Mouse (Mus musculus) MEL (cell line): ENCODE data around the gene 3110082I17Rik. TPM values are rescaled to one million over a fixed set of nuclear protein-coding genes. Genes with fewer than 3 reads are reported as not detected.
A peak's percentile ranks its signal among the peaks of the same experiment; 100 is the strongest.

Source experiments
- DNase-seq: peaks from one replicate; pipeline ENCODE4 v3.0.0; 2011; ENCODE audit warnings: low read depth, low spot score
- H3K27ac ChIP-seq: 2 replicates; pipeline ENCODE4 v1.5.1; 2012; ENCODE audit warnings: low read depth, mild to moderate bottlenecking, control low read depth, low read length, moderate library complexity; ENCODE audit not compliant: control insufficient read depth
- H3K27me3 ChIP-seq, 2 experiments: fragments of 150-350 bp in 1 of 2; sonication (generic) in 1 of 2; 2 replicates each; pipeline ENCODE4 v1.6.1; 2012; ENCODE audit warnings: low read length in 2 of 2, mild to moderate bottlenecking in 2 of 2, improper control_type of control experiment in 1 of 2, moderate library complexity in 1 of 2; ENCODE audit not compliant: insufficient read depth in 2 of 2, control insufficient read depth in 1 of 2
- H3K36me3 ChIP-seq, 2 experiments: 2 replicates each; pipeline ENCODE4 v1.6.1; 2012 to 2014; ENCODE audit warnings: low read length in 2 of 2, improper control_type of control experiment in 1 of 2, inconsistent platforms in 1 of 2, mild to moderate bottlenecking in 1 of 2; ENCODE audit not compliant: insufficient read depth in 2 of 2, control insufficient read depth in 1 of 2
- H3K4me1 ChIP-seq, 2 experiments: fragments of 150-350 bp in 1 of 2; sonication (generic) in 1 of 2; 2 replicates each; pipeline ENCODE4 v1.6.1; 2012; ENCODE audit warnings: low read length in 2 of 2, improper control_type of control experiment in 1 of 2, mild to moderate bottlenecking in 1 of 2; ENCODE audit not compliant: insufficient read depth in 2 of 2, control insufficient read depth in 1 of 2
- H3K4me3 ChIP-seq, 2 experiments: fragments of 150-350 bp in 1 of 2; sonication (generic) in 1 of 2; 2 replicates each; pipeline ENCODE4 v1.5.1; 2012; ENCODE audit warnings: low read depth in 2 of 2, low read length in 2 of 2, mild to moderate bottlenecking in 2 of 2, moderate library complexity in 2 of 2, control low read depth in 1 of 2, improper control_type of control experiment in 1 of 2; ENCODE audit not compliant: control insufficient read depth in 1 of 2, insufficient read depth in 1 of 2
- H3K79me2 ChIP-seq: 2 replicates; pipeline ENCODE4 v1.6.1; 2012; ENCODE audit warnings: mild to moderate bottlenecking, low read length, moderate library complexity; ENCODE audit not compliant: control insufficient read depth, poor library complexity, insufficient read depth
- H3K9ac ChIP-seq: 2 replicates; pipeline ENCODE4 v1.6.1; 2012; ENCODE audit warnings: low read depth, mild to moderate bottlenecking, control low read depth, low read length, moderate library complexity; ENCODE audit not compliant: control insufficient read depth, poor library complexity, severe bottlenecking
- H3K9me3 ChIP-seq: fragments of 150-350 bp; sonication (generic); replicated peaks from 2 replicates; pipeline ENCODE4 v1.6.1; 2012; ENCODE audit warnings: mild to moderate bottlenecking, low read length, improper control_type of control experiment, moderate library complexity; ENCODE audit not compliant: insufficient read depth
- CHD2 ChIP-seq: IDR thresholded peaks from 2 replicates; pipeline ENCODE4 v1.6.1; 2011; ENCODE audit warnings: low read length, improper control_type of control experiment
- CTCF ChIP-seq, 3 experiments: IDR thresholded peaks in 2 of 3; conservative IDR thresholded peaks in 1 of 3; 2 replicates each; pipeline ENCODE4 v1.5.1; 2011 to 2012; ENCODE audit warnings: low read length in 3 of 3, low read depth in 2 of 3, mild to moderate bottlenecking in 2 of 3, improper control_type of control experiment in 1 of 3, inconsistent platforms in 1 of 3, mixed read lengths in 1 of 3, moderate library complexity in 1 of 3; ENCODE audit not compliant: control insufficient read depth in 1 of 3, insufficient read depth in 1 of 3, poor library complexity in 1 of 3, severe bottlenecking in 1 of 3
- ELF1 ChIP-seq: IDR thresholded peaks from 2 replicates; pipeline ENCODE4 v1.6.1; 2014; ENCODE audit warnings: low read depth, mild to moderate bottlenecking, inconsistent platforms, low read length, improper control_type of control experiment, moderate library complexity
- EP300 ChIP-seq, 2 experiments: IDR thresholded peaks; 2 replicates each; pipeline ENCODE4 v1.6.1; 2011; ENCODE audit warnings: improper control_type of control experiment in 2 of 2, low read length in 2 of 2, low read depth in 1 of 2, mild to moderate bottlenecking in 1 of 2
- GABPA ChIP-seq: IDR thresholded peaks from 2 replicates; pipeline ENCODE4 v1.6.1; 2012; ENCODE audit warnings: low read depth, mild to moderate bottlenecking, inconsistent platforms, low read length, improper control_type of control experiment, moderate library complexity
- GATA1 ChIP-seq: IDR thresholded peaks from 2 replicates; pipeline ENCODE4 v1.6.1; 2011; ENCODE audit warnings: low read depth, low read length, improper control_type of control experiment
- JUND ChIP-seq: IDR thresholded peaks from 2 replicates; pipeline ENCODE4 v1.6.1; 2011; ENCODE audit warnings: low read depth, mild to moderate bottlenecking, improper control_type of control experiment, low read length
- KAT2A ChIP-seq: conservative IDR thresholded peaks from 2 replicates; pipeline ENCODE4 v1.6.1; 2012; ENCODE audit warnings: low read depth, low read length, improper control_type of control experiment, inconsistent platforms
- MAX ChIP-seq: IDR thresholded peaks from 2 replicates; pipeline ENCODE4 v1.6.1; 2011; ENCODE audit warnings: low read length, improper control_type of control experiment
- MEF2A ChIP-seq: IDR thresholded peaks from 2 replicates; pipeline ENCODE4 v1.6.1; 2014; ENCODE audit warnings: low read depth, mild to moderate bottlenecking, inconsistent platforms, low read length, improper control_type of control experiment; ENCODE audit not compliant: poor library complexity, insufficient replicate concordance, severe bottlenecking; ENCODE audit errors: extremely low read depth
- MYB ChIP-seq: IDR thresholded peaks from 2 replicates; pipeline ENCODE4 v1.6.1; 2011; ENCODE audit warnings: mild to moderate bottlenecking, low read depth, low read length, improper control_type of control experiment
- MYC ChIP-seq: IDR thresholded peaks from 2 replicates; pipeline ENCODE4 v1.6.1; 2011; ENCODE audit warnings: low read depth, mild to moderate bottlenecking, low read length, improper control_type of control experiment, moderate library complexity
- NELFE ChIP-seq: IDR thresholded peaks from 2 replicates; pipeline ENCODE4 v1.6.1; 2011; ENCODE audit warnings: low read depth, low read length, improper control_type of control experiment
- POLR2A ChIP-seq, 2 experiments: IDR thresholded peaks; 2 replicates each; pipeline ENCODE4 v1.6.1; 2011 to 2012; ENCODE audit warnings: low read length in 2 of 2, mild to moderate bottlenecking in 2 of 2, control low read depth in 1 of 2, improper control_type of control experiment in 1 of 2, low read depth in 1 of 2, moderate library complexity in 1 of 2; ENCODE audit not compliant: control insufficient read depth in 1 of 2, insufficient read depth in 1 of 2, poor library complexity in 1 of 2
- POLR2AphosphoS5 ChIP-seq: IDR thresholded peaks from 2 replicates; pipeline ENCODE4 v1.6.1; 2012; ENCODE audit warnings: low read depth, borderline replicate concordance, mild to moderate bottlenecking, inconsistent platforms, low read length, moderate library complexity, mixed read lengths
- RCOR1 ChIP-seq: IDR thresholded peaks from 2 replicates; pipeline ENCODE4 v1.6.1; 2012; ENCODE audit warnings: low read depth, mild to moderate bottlenecking, inconsistent platforms, low read length, improper control_type of control experiment
- TAL1 ChIP-seq: IDR thresholded peaks from 2 replicates; pipeline ENCODE4 v1.6.1; 2012; ENCODE audit warnings: mild to moderate bottlenecking, inconsistent platforms, low read length, moderate library complexity, mixed read lengths
- USF1 ChIP-seq: IDR thresholded peaks from 2 replicates; pipeline ENCODE4 v1.6.1; 2014; ENCODE audit warnings: low read depth, mild to moderate bottlenecking, inconsistent platforms, low read length, improper control_type of control experiment, moderate library complexity
- USF2 ChIP-seq, 2 experiments: IDR thresholded peaks; 2 replicates each; pipeline ENCODE4 v1.6.1; 2011 to 2012; ENCODE audit warnings: improper control_type of control experiment in 2 of 2, low read length in 2 of 2, borderline replicate concordance in 1 of 2, inconsistent platforms in 1 of 2, low read depth in 1 of 2, mild to moderate bottlenecking in 1 of 2; ENCODE audit not compliant: insufficient read depth in 1 of 2
- ZC3H11A ChIP-seq: IDR thresholded peaks from 2 replicates; pipeline ENCODE4 v1.6.1; 2012; ENCODE audit warnings: low read depth, mild to moderate bottlenecking, inconsistent platforms, low read length, improper control_type of control experiment
- ZKSCAN1 ChIP-seq: IDR thresholded peaks from 2 replicates; pipeline ENCODE4 v1.6.1; 2012; ENCODE audit warnings: low read depth, mild to moderate bottlenecking, inconsistent platforms, low read length, improper control_type of control experiment, moderate library complexity
- ZMIZ1 ChIP-seq: IDR thresholded peaks from 2 replicates; pipeline ENCODE4 v1.6.1; 2012; ENCODE audit warnings: low read depth, mild to moderate bottlenecking, inconsistent platforms, low read length, improper control_type of control experiment, moderate library complexity
- polyA plus RNA-seq, 2 experiments: library from polyadenylated mRNA; stranded (reverse) in 1 of 2; unstranded in 1 of 2; fragments of >175 nt in 1 of 2; fragments of >200 nt in 1 of 2; gene quantifications; 2 replicates each; pipeline versions ENCODE4 v1.2.1 to v1.2.4; 2012; ENCODE audit warnings: low replicate concordance in 2 of 2, low read depth in 1 of 2; ENCODE audit not compliant: insufficient read length in 2 of 2, insufficient read depth in 1 of 2, missing spikeins in 1 of 2
- total RNA-seq: library from RNA; depleted of rRNA; stranded (reverse); fragments of 300-350 nt; gene quantifications from 2 replicates; pipeline ENCODE4 v1.2.3, GENCODE M21; 2012

The 3110082I17Rik gene
- total and polyA plus RNA-seq, 3 experiments: 58.1 to 79.5 TPM; not detected in 1

- TF ChIP-seq ZC3H11A: peak; percentile 77
- TF ChIP-seq ZMIZ1: no peak
- no peak for TF ChIP-seq POLR2A (IDR thresholded peaks at IDR 0.05; ENCODE audit: control insufficient read depth in 1 of 2, insufficient read depth in 1 of 2, low read depth in 1 of 2, low read length in 2 of 2, poor library complexity in 1 of 2)
- no peak for TF ChIP-seq TAL1
- TF ChIP-seq MYB: no peak
- TF ChIP-seq ELF1: no peak
- TF ChIP-seq ZKSCAN1: no peak
- no peak for TF ChIP-seq USF1
- TF ChIP-seq JUND: no peak
- no peak for TF ChIP-seq NELFE
- TF ChIP-seq MEF2A: no peak
- peak; percentile 83 to 95 (median 87) for TF ChIP-seq CTCF (IDR thresholded peaks at IDR 0.05 in 2 of 3, conservative IDR thresholded peaks at IDR 0.05 in 1 of 3; ENCODE audit: control insufficient read depth in 1 of 3, insufficient read depth in 1 of 3, low read depth in 2 of 3, low read length in 3 of 3, poor library complexity in 1 of 3, severe bottlenecking in 1 of 3)
- TF ChIP-seq GABPA: no peak
- TF ChIP-seq USF2 (IDR thresholded peaks at IDR 0.05; ENCODE audit: borderline replicate concordance in 1 of 2, insufficient read depth in 1 of 2, low read depth in 1 of 2, low read length in 2 of 2): no peak
- no peak for TF ChIP-seq CHD2
- TF ChIP-seq GATA1: 0 out of 2 replicates have a peak, but pooled peaks have one; percentile 10
These were observed 44.8 kb upstream of the 3110082I17Rik start (continued) for GRCm38 (mm10) chr5:139505073-139505606.

- no peaks in the 10 kb centered on the region for H3K9me3 ChIP-seq
- TF ChIP-seq USF2 (IDR thresholded peaks at IDR 0.05; ENCODE audit: borderline replicate concordance in 1 of 2, insufficient read depth in 1 of 2, low read depth in 1 of 2, low read length in 2 of 2) (no peak), POLR2AphosphoS5 (no peak), KAT2A (no peak), MAX (no peak), RCOR1 (no peak), ZC3H11A (no peak), MYC (no peak), EP300 (IDR thresholded peaks at IDR 0.05; ENCODE audit: low read depth in 1 of 2, low read length in 2 of 2) (no peak)
- H3K27me3 ChIP-seq: peaks cover 0 to 10% of the 10 kb centered on the region in 2 experiments; a peak in 3 of 4 replicates
- H3K4me1 ChIP-seq: peaks cover 0 to 8% of the 10 kb centered on the region in 2 experiments; a peak in 1 of 4 replicates
- H3K9ac ChIP-seq: no peak overlapping the region
- no peaks in the 10 kb centered on the region; a peak in 1 of 4 replicates for H3K36me3 ChIP-seq
- no peak overlapping the region for H3K27ac ChIP-seq
- no peak overlapping the region for H3K4me3 ChIP-seq
- no peak for DNase-seq
- H3K79me2 ChIP-seq: no peaks in the 10 kb centered on the region
These were observed 42.0 kb upstream of the 3110082I17Rik start for GRCm38 (mm10) chr5:139502281-139502680.
